Mouse (Mus musculus): ENCODE data around the gene Pitpnm2. TPM values are rescaled to one million over a fixed set of nuclear protein-coding genes. Genes with fewer than 3 reads are reported as not detected.

The Pitpnm2 gene
- 9.7 and 12.4 TPM in 2 replicates for polyA plus RNA-seq (2012; rRNA removed)

GRCm38 (mm10) chr5:124249614-124250591, at the start of gene Pitpnm2:
TSS of gene Pitpnm2 (minus strand) at chr5:124249760.

GRCm38 (mm10) chr5:124115990-124116845, 133.3 kb downstream of the Pitpnm2 start, which contains the start of gene Arl6ip4:
TSS of gene Arl6ip4 (plus strand) at chr5:124116089.

DNA sequence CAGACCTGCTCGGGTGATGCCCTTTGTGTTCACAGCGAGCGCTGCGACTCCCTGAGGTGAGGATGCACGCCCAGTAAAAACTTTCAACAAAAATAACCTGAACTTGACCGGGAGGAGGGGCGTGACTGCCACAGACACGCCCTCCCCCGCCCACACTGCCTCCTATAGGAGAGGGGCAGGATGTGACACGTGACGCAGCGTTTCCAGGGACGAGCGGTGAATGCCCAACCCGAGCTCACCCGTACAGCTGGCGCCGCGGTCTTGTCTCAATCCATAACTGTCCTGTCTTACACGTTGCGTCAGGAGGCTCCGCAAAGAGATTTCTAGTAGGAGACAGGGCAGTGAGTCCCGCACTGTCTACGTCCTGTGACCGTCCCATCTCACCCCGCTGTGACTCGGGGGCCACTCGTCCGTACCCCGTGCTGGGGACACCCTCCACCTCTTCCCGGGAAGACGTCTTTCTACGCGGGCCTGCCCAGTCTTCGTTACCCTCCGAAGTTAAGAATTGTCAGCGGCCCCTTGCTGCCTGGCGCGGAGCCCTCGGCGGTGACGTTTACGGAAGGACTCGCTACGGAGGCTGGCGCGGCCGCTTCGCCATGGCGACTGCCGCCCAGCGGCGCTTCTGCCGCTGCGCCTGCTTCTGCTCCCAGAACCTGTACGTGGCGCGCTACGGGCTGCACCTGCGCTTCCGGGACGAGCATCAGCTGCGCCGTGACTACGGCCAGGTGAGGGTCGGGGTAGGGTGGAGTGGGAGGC, 137.6 kb downstream of the Pitpnm2 start, which contains the start of gene Ogfod2:
Ogfod2 (plus strand) TSS at position 556 of the 756 bp plus-strand sequence.

DNA sequence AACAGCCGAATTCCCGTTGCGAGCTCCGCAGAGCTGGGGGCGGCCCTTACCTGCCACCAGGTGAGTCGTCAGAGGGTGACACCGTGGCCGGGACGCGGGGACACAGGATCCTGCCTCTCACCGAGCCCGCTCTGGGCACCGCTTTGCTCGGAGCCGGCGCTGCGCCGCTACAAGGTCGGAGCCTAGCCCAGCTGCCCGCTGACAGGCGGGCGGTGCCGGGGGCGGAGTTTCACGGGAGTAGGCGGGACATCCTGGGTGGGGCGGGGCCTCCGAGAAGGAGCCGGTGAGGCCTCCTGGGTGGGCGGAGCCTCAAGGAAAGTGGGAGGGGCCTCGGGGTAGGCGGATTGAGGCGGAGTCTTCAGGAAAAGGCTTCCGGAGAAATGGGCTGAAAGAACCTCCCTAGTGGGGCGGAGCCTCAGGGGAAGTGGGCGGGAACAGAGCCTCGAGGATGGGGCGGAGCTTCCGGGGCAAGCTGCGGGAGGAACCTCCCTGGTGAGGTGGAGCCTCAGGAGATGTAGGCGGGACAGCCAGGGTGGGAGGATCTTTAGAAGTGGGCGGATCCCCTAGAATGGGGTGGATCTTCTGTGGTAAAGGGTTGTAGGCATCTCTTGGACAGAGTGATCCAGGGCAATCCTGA, 153.8 kb downstream of the Pitpnm2 start, which contains the start of gene Abcb9:
Abcb9 (minus strand) TSS at position 203 of the 637 bp plus-strand sequence.

Other genes with a start within 250 kb of the Pitpnm2 start
- 12.8 and 15.4 TPM in 2 replicates for gene Vps37b, start 217.5 kb downstream of the Pitpnm2 start, polyA plus RNA-seq (2012; rRNA removed)
- 2.3 and 2.5 TPM in 2 replicates for gene Abcb9, start 154.0 kb downstream of the Pitpnm2 start, polyA plus RNA-seq (2012; rRNA removed)
- gene Ogfod2, start 137.5 kb downstream of the Pitpnm2 start, polyA plus RNA-seq (2012; rRNA removed), result 13.9 and 14.7 TPM in 2 replicates
- gene Arl6ip4, start 133.7 kb downstream of the Pitpnm2 start, polyA plus RNA-seq (2012; rRNA removed), result 35.2 and 39.3 TPM in 2 replicates
- 2.2 and 2.7 TPM in 2 replicates for gene Mphosph9, start 78.2 kb upstream of the Pitpnm2 start, polyA plus RNA-seq (2012; rRNA removed)
- gene 2810006K23Rik, start 78.3 kb upstream of the Pitpnm2 start, polyA plus RNA-seq (2012; rRNA removed), result 3.8 and 3.9 TPM in 2 replicates
- 53.1 and 56.8 TPM in 2 replicates for gene Cdk2ap1, start 113.3 kb upstream of the Pitpnm2 start, polyA plus RNA-seq (2012; rRNA removed)
- gene Sbno1, start 176.2 kb upstream of the Pitpnm2 start, polyA plus RNA-seq (2012; rRNA removed), result 12.7 and 13.0 TPM in 2 replicates
- 36.2 and 44.3 TPM in 2 replicates for gene Kmt5a, start 190.2 kb upstream of the Pitpnm2 start, polyA plus RNA-seq (2012; rRNA removed)
- gene Rilpl2, start 228.6 kb upstream of the Pitpnm2 start, polyA plus RNA-seq (2012; rRNA removed), result 13.1 and 15.8 TPM in 2 replicates
- gene Snrnp35, start 233.4 kb upstream of the Pitpnm2 start, polyA plus RNA-seq (2012; rRNA removed), result 4.4 and 4.9 TPM in 2 replicates

Data from liver, embryonic 18 days (tissue).